In genomic region chr9:46689331-46689730, GRCm38 (mm10) we compare ENCODE assay signal across 24 mouse cellular contexts.
"Had no signal": no experiment of that assay in that cellular context is flagged by ENCODE, and none has a peak within 500 bp of the region (broad histone marks: within the 10 kb centered on the region; RNA-seq: fewer than 3 reads in every experiment).

No protein-coding gene starts in this region.

- H3K9ac ChIP-seq: heart, embryonic 12.5 days; hindbrain, embryonic 13.5 days; hindbrain, embryonic 15.5 days; kidney, embryonic 15.5 days; limb, embryonic 12.5 days had no signal

- H3K4me3 ChIP-seq: gastrocnemius, adult 2 months; heart, embryonic 10.5 days; heart, embryonic 12.5 days; hindbrain, embryonic 13.5 days; hindbrain, embryonic 15.5 days; kidney, embryonic 15.5 days; left cerebral cortex, adult 2 months; limb, embryonic 10.5 days; limb, embryonic 12.5 days had no signal

- H3K27me3 ChIP-seq: hindbrain, embryonic 13.5 days; hindbrain, embryonic 15.5 days; kidney, embryonic 15.5 days had no signal

- DNase-seq: gastrocnemius, adult 2 months; gastrocnemius, postnatal 10 days; gastrocnemius, postnatal 36 days; heart, adult 18-20 months; heart, postnatal 14 days; heart, postnatal 36 days; kidney, adult 11 months; kidney, adult 2 months; kidney, adult 9 months; kidney, postnatal 14 days; kidney, postnatal 36 days; liver had no signal

- H3K27ac ChIP-seq: gastrocnemius, adult 2 months; heart, embryonic 10.5 days; hindbrain, embryonic 13.5 days; hindbrain, embryonic 15.5 days; hindbrain, postnatal 0 days; kidney, embryonic 15.5 days; kidney, postnatal 0 days; left cerebral cortex, adult 2 months; limb, embryonic 10.5 days; limb, embryonic 12.5 days had no signal

- H3K36me3 ChIP-seq: heart, embryonic 10.5 days; heart, embryonic 12.5 days; hindbrain, embryonic 13.5 days; hindbrain, embryonic 15.5 days; kidney, embryonic 15.5 days; limb, embryonic 10.5 days; limb, embryonic 12.5 days had no signal

- ATAC-seq: hindbrain, postnatal 0 days; intestine, embryonic 16.5 days had no signal

- H3K4me1 ChIP-seq: heart, embryonic 10.5 days; heart, embryonic 12.5 days; kidney, embryonic 15.5 days; limb, embryonic 12.5 days had no signal

- H3K4me2 ChIP-seq: heart, embryonic 12.5 days; hindbrain, embryonic 13.5 days; hindbrain, embryonic 15.5 days; kidney, embryonic 15.5 days; limb, embryonic 12.5 days; liver, embryonic 11.5 days had no signal

- H3K9me3 ChIP-seq: heart, embryonic 10.5 days; heart, embryonic 12.5 days; hindbrain, embryonic 13.5 days; hindbrain, embryonic 15.5 days; kidney, embryonic 15.5 days; limb, embryonic 10.5 days; limb, embryonic 12.5 days had no signal
